Mouse (Mus musculus) cerebellum, adult 11 months (tissue): ENCODE measurements around the gene Gm1527.
"Not testable (repeated sequence)": the region's sequence is repeated elsewhere in the genome, so short reads cannot be mapped to it uniquely, and the experiment has no call there.

ENCODE experiments used
- DNase-seq: peaks from one replicate; pipeline ENCODE4 v3.0.0; 2022

Gm1527 gene

GRCm38 (mm10) chr3:28892317-28892716 is at the start of gene Gm1527:
Gene Gm1527 (plus strand): TSS chr3:28892617.
- DNase-seq: no peak

- DNase-seq: no peak
Measured at GRCm38 (mm10) chr3:28843231-28843630, 49.2 kb upstream of the Gm1527 start.

DNA sequence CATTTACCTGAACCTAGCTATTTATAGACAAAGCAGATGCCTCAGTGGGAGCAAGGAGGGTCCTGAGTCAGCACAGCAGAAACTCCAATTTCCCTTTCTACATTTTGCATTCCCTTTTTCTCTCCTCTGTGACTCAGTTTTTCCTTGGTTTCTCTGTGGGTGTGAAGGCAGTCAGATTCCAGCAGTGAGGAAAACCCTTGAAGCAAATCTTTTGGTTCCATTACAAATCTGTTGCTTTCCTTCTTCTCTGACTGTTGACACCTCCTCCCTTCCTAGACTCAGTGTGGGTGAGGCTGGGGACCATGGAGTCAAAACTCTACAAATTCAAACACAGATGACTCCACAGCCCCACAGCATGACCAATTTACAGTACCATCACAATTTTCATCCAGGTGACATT is 45.3 kb upstream of the Gm1527 start:
- no peak for DNase-seq

- DNase-seq: not testable (repeated sequence)
Measured at GRCm38 (mm10) chr3:28852174-28852573, 40.2 kb upstream of the Gm1527 start.

DNA sequence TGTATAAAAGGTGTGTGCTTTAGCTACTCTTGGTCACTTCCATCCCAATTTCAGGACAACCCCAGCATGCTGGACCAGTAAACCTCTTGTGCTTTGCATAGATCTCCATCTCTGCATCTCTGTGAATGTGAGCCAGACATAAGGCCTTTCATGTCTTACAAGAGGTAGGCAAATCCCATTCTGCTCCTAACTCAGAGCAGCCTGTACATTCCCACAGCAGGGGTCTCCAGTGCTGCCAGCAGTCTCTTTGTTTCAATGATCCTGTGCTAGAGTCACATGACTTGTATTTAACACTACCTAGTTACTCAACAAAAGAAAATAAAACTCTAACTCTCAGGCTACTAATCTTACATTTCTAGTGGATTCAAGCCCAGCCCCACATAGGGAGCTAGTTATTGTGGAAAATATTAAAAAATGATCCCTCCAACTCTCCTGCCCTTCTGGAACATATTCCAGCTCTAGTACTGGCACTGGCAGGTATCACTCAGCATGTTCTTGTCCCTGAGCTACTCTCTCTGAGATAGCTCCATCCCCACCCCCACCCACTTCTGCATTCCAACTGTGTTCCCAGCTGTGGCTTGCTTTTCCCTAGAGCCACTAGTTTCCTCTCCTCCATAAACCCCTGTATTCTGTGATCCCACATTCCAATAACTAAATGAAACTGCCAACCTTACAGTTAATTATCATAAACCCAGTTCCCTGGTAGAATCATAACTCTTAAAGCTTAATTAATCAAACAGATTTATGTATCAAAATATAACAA is 32.6 kb upstream of the Gm1527 start:
- DNase-seq: not testable (repeated sequence)

DNA sequence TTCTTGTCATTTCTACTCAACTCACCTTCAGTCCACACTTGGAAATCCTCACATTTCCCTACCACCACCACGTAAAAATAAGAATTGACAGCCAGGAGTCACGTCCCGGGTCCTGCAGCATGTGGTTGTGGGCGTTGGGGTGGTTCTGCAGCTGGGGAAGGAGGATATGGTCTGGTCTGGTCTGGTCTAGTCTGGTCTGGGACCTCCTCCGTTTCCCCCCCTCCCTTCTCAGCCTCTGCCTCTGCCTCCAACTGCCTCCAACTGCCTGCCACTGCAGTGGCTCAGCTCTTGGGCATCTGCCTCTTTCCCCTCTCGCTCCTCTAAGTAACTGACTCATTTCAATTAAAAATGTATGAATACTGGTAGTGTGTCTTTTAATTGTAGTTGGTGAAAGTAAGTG is 4.5 kb downstream of the Gm1527 start:
- DNase-seq: not testable (repeated sequence)

GRCm38 (mm10) chr3:28965931-28966330 is 73.5 kb downstream of the Gm1527 start:
- no peak for DNase-seq

- DNase-seq: peak; percentile 12
Measured at GRCm38 (mm10) chr3:28968851-28969250, 76.4 kb downstream of the Gm1527 start.
